Mouse (Mus musculus): ENCODE data around the gene Olfr750.

Olfr750 gene

GRCm38 (mm10) chr14:51088166-51088969, 14.1 kb upstream of the Olfr750 start:
- DNase-seq (ENCODE audit: low spot score): peak; percentile 85

- DNase-seq (ENCODE audit: low spot score): no peak
These were observed 13.5 kb upstream of the Olfr750 start for GRCm38 (mm10) chr14:51087762-51088161.

GRCm38 (mm10) chr14:51085911-51086310, 11.7 kb upstream of the Olfr750 start:
- DNase-seq (ENCODE audit: low spot score): no peak

GRCm38 (mm10) chr14:51085086-51085485, 10.9 kb upstream of the Olfr750 start:
- DNase-seq (ENCODE audit: low spot score): no peak

- no peak for DNase-seq (ENCODE audit: low spot score)
These were observed 9.6 kb upstream of the Olfr750 start for GRCm38 (mm10) chr14:51083805-51084204.

- DNase-seq (ENCODE audit: low spot score): peak; percentile 65
These were observed 8.7 kb upstream of the Olfr750 start for GRCm38 (mm10) chr14:51082599-51083581.

DNA sequence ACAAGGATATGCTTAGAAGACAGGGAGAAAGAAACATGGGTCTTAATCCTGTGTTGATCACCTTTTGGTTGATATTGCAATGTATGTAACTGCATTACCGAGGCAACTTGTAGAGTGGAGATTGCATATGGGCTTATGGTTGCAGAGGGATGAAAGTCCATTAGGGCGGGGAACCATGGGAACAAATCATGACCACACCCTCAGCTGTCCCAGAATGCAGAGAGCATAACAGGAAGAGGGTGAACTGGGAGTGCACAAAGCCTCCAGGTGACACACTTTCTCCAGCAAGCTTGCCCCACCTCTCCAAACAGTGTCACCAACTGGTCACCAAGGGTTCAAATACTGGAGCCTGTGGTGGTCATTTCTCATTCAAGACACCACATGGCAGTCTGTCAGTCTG, 6.8 kb upstream of the Olfr750 start:
- no peak for DNase-seq (ENCODE audit: low spot score)

DNA sequence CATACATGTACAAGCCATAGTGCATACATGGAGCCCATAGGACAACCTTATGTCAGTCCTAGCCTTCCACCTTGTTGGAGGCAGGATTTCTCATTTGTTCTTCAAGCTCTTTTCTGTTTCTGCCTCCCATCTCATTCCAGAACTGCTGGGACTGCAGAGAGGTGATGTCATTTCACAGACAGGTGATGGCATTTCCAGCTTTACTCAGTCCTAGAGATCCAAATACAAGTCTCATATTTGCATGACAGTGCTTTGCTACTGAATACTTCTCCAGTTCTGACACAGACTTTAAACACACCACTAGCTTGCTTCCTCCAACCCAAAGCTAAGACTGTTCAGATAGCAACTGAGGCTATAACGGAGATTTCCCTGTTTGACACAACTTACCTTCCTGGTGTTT, 4.9 kb upstream of the Olfr750 start:
- no peak for DNase-seq (ENCODE audit: low spot score)

- DNase-seq (ENCODE audit: low spot score): peak; percentile 74
These were observed 4.6 kb downstream of the Olfr750 start for GRCm38 (mm10) chr14:51069617-51070016.

DNA sequence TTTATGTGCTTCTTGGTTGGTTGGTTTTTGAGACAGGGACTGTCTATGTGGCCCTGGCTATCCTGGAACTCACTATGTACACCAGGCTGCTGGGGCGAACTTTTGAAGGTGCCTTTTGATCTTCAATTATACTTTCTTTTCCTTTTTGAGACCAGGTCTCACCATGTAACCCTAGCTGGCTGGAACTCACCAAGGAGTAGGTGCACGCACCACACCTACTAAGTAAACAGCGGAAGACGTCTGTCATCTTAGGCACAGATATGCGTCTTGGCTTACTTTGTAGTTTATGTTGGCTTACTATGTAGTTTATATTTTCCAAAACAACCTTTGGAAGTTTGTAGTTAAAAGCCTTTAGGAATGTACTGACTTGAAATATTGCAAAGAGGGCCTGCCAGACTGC, 5.3 kb downstream of the Olfr750 start:
- DNase-seq (ENCODE audit: low spot score): no peak

- no peak for DNase-seq (ENCODE audit: low spot score)
These were observed 13.5 kb downstream of the Olfr750 start for GRCm38 (mm10) chr14:51060761-51061160.

- no peak for DNase-seq (ENCODE audit: low spot score)
These were observed 16.8 kb downstream of the Olfr750 start, which contains the start of gene Rnase12 for GRCm38 (mm10) chr14:51057401-51057831. Gene Rnase12 (minus strand): TSS chr14:51057661.

GRCm38 (mm10) chr14:51054243-51055237, 19.7 kb downstream of the Olfr750 start:
- no peak for DNase-seq (ENCODE audit: low spot score)

DNA sequence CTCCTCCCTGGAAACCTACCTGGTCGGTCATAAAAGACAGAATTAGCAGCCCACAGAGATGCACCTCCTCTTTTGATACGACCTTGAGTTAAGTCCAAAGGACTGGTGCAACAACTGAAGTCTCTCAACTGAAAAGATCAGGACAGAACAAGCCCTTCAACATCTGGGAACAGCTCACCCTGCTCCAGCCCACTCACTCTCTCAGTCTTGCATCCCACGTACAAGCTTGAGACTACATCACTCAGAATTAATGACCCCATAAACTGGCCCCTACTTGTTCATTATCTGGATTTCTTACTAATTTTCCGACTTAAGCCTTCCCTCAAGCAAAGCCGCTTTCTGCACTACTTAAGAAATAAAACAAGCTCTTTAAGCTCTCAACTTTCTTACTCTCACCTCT, 21.1 kb downstream of the Olfr750 start:
- DNase-seq (ENCODE audit: low spot score): no peak

- no peak for DNase-seq (ENCODE audit: low spot score)
These were observed 22.3 kb downstream of the Olfr750 start for GRCm38 (mm10) chr14:51051941-51052340.

DNA sequence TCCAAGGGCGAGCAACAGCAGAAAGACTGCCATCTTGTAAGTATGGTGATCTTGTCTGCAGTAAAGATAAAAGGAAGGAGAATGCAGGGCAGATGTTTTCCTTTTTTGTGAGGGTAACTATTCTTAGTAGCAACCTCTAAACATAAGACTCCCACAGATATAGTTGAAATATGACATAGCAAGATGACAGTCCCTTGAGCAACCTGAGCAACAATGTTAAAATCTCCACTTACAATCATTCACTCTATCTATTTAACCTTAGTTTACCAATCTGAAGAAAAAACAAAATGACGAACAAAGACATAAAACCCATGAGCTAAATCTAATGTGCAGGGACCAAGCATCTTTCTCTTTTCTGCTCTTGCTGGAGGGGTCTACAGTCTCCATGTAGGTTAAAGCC, 24.2 kb downstream of the Olfr750 start, which contains the start of gene Rnase11:
Rnase11 (minus strand) TSS at position 101 of the 400 bp plus-strand sequence.
- DNase-seq (ENCODE audit: low spot score): no peak

DNA sequence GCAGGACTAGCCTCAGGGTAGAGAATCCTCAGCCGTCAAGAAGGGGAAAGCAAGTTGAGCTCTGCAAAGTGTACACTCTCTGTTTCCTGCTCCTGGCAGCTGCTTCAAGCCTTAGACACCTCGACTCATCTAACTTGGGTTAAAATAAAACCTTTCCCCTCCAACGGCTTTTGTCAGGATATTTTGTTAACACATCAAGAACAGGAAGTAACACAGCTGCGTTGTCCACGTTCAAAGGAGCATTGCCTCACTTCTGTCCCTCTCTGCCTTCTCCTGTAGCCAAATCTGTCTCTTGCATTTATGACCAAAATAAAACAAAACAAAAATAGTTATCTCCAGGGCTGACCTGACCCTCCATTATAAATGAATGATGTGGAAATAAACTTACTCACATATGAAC, 26.4 kb downstream of the Olfr750 start:
- no peak for DNase-seq (ENCODE audit: low spot score)

- no peak for DNase-seq (ENCODE audit: low spot score)
These were observed 32.5 kb downstream of the Olfr750 start, which contains the start of gene Rnase9 for GRCm38 (mm10) chr14:51041769-51042168. Gene Rnase9 (minus strand): TSS chr14:51041869.

- DNase-seq (ENCODE audit: low spot score): no peak
These were observed 38.0 kb downstream of the Olfr750 start for GRCm38 (mm10) chr14:51036214-51036613.

DNA sequence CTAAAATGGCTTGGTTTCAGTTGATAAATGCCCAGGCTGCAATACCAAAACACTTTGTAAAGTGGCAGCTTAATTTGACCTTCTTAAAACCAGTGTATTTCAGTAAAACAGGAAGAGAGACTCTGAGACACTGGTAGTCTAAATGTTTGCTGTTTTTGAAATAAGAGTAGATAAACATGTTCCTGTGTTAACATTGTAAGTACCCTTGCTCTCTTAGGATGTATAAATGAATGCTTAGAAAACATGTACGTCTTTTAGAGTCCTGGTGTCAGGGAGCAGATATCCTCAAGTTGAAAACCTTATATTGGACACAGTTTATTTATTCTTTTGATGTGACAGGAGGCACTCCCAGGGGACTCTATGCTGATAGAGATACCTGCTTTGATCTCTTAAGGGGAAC, 39.0 kb downstream of the Olfr750 start:
- no peak for DNase-seq (ENCODE audit: low spot score)

Data from c-Kit-positive CD71-positive TER-119-positive erythroid progenitor cells, embryonic 14.5 days (primary cell).